ENCODE assay signal across 9 mouse cellular contexts in the genomic region with DNA sequence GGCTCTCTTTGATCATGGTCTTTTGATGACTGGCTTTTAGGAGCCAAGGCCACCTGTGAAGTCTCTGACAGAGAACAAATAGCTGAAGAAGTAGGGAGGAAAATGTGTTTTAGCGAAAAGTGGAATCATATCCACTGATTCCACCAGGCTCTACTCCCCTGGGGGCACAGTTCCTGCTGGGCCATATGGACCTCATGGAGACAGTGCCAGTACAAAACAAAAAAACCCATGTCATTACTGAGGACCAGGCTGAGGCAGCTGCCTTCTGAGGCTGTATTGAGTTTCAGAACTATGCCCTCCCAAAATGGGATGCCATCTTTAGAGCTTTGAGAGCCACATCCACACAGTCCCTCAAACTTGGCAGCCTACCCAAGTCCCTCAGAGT.
DNase-seq lines count a peak whose midpoint lies in the region; ATAC-seq lines count a peak whose summit lies in the region.
"Had no signal": no experiment of that assay in that cellular context is flagged by ENCODE, and none has a peak within 500 bp of the region (broad histone marks: within the 10 kb centered on the region; RNA-seq: fewer than 3 reads in every experiment).

No protein-coding gene starts in this region.

- peaks cover 17% of the 10 kb centered on the region for H3K4me1 ChIP-seq in heart, embryonic 10.5 days
- no peaks in the 10 kb centered on the region for H3K4me1 ChIP-seq in lung, embryonic 15.5 days
- H3K4me1 ChIP-seq in neural tube, embryonic 12.5 days: peaks cover 12% of the 10 kb centered on the region
- no peaks in the 10 kb centered on the region for H3K4me1 ChIP-seq in liver, embryonic 11.5 days (replicated peaks; ENCODE audit: control insufficient read depth, insufficient read depth, low read length)

- H3K27me3 ChIP-seq in heart, embryonic 10.5 days (ENCODE audit: insufficient read depth, poor library complexity, severe bottlenecking): no peaks in the 10 kb centered on the region
- H3K27me3 ChIP-seq in lung, embryonic 15.5 days: no peaks in the 10 kb centered on the region
- no peaks in the 10 kb centered on the region for H3K27me3 ChIP-seq in neural tube, embryonic 12.5 days (replicated peaks)
- no peaks in the 10 kb centered on the region for H3K27me3 ChIP-seq in liver, embryonic 11.5 days (replicated peaks; ENCODE audit: control insufficient read depth, insufficient read depth, low read length)

- H3K36me3 ChIP-seq in heart, embryonic 10.5 days: no peaks in the 10 kb centered on the region
- H3K36me3 ChIP-seq in lung, embryonic 15.5 days: no peaks in the 10 kb centered on the region
- no peaks in the 10 kb centered on the region for H3K36me3 ChIP-seq in neural tube, embryonic 12.5 days
- H3K36me3 ChIP-seq in liver, embryonic 11.5 days (ENCODE audit: control insufficient read depth, insufficient read depth, low read length): no peaks in the 10 kb centered on the region

- no peaks in the 10 kb centered on the region for H3K9me3 ChIP-seq in heart, embryonic 10.5 days
- H3K9me3 ChIP-seq in lung, embryonic 15.5 days: no peaks in the 10 kb centered on the region
- H3K9me3 ChIP-seq in neural tube, embryonic 12.5 days: no peaks in the 10 kb centered on the region
- no peaks in the 10 kb centered on the region for H3K9me3 ChIP-seq in liver, embryonic 11.5 days (ENCODE audit: control insufficient read depth, low read length)

- 15% methylated on average over 1 of the region's 1 CpGs for WGBS in heart, embryonic 10.5 days
- WGBS in lung, embryonic 15.5 days: 9% methylated on average over 1 of the region's 1 CpGs
- 6% methylated on average over 1 of the region's 1 CpGs for WGBS in neural tube, embryonic 12.5 days
- WGBS in liver, embryonic 11.5 days: 19% methylated on average over 1 of the region's 1 CpGs

- 0 out of 2 replicates have a peak overlapping the region, but pooled peaks have one; percentile 21 for H3K4me2 ChIP-seq in lung, embryonic 15.5 days
- H3K4me2 ChIP-seq in neural tube, embryonic 12.5 days (replicated peaks): peak overlapping the region; percentile 41
- H3K4me2 ChIP-seq in liver, embryonic 11.5 days: no peak overlapping the region

- no peak overlapping the region for H3K27ac ChIP-seq in heart, embryonic 10.5 days
- H3K27ac ChIP-seq in lung, embryonic 15.5 days: no peak overlapping the region
- no peak overlapping the region for H3K27ac ChIP-seq in neural tube, embryonic 12.5 days
- H3K27ac ChIP-seq in liver, embryonic 11.5 days (ENCODE audit: low read depth, low read length): no peak overlapping the region

- H3K4me3 ChIP-seq in heart, embryonic 10.5 days: peak overlapping the region; percentile 37
- no peak overlapping the region for H3K4me3 ChIP-seq in lung, embryonic 15.5 days
- no peak overlapping the region for H3K4me3 ChIP-seq in neural tube, embryonic 12.5 days
- H3K4me3 ChIP-seq in liver, embryonic 11.5 days (ENCODE audit: low read depth, low read length): no peak overlapping the region

- ATAC-seq in lung, embryonic 15.5 days (ENCODE audit: borderline replicate concordance, extremely low read depth, low FRiP score, low TSS enrichment): no peak
- ATAC-seq in neural tube, embryonic 12.5 days (ENCODE audit: low FRiP score, low read depth): no peak
- no peak for ATAC-seq in liver, embryonic 11.5 days (replicated peaks; ENCODE audit: low FRiP score)

- H3K9ac ChIP-seq in lung, embryonic 15.5 days: no peak overlapping the region
- no peak overlapping the region for H3K9ac ChIP-seq in neural tube, embryonic 12.5 days
- H3K9ac ChIP-seq in liver, embryonic 11.5 days (ENCODE audit: low read depth, low read length): no peak overlapping the region

- no peak for DNase-seq in heart, embryonic 10.5 days (ENCODE audit: low spot score)
- no peak for DNase-seq in heart, postnatal 4 days
- DNase-seq in lung, postnatal 10 days: no peak
- peak; percentile 47 for DNase-seq in hindlimb bud, embryonic 11.5 days (ENCODE audit: extremely low spot score, low read depth, low spot score)
- no peak for DNase-seq in ovary, postnatal 14 days (ENCODE audit: low spot score)
- no peak for DNase-seq in liver, embryonic 11.5 days (ENCODE audit: low spot score)
- DNase-seq: lung, postnatal 4 days had no signal
